Mouse (Mus musculus) hindbrain, embryonic 13.5 days (tissue): ENCODE measurements around the gene Bhlhe40. TPM values are rescaled to one million over a fixed set of nuclear protein-coding genes. Genes with fewer than 3 reads are reported as not detected.

Experiments used
- ATAC-seq: fragments of 200-750 bp; cut with Nextera tagmentation; 2 replicates; pipeline ENCODE4 v1.8.0; 2017; ENCODE audit warnings: moderate TSS enrichment; ENCODE audit not compliant: low FRiP score
- H3K27ac ChIP-seq: fragments of 300-500 bp; sonication (generic); 2 replicates; pipeline ENCODE4 v1.5.1; 2015; ENCODE audit warnings: inconsistent platforms, mild to moderate bottlenecking, moderate library complexity
- H3K27me3 ChIP-seq: fragments of 300-500 bp; sonication (generic); 2 replicates; pipeline ENCODE4 v1.6.1; 2015; ENCODE audit warnings: mild to moderate bottlenecking, inconsistent platforms
- H3K36me3 ChIP-seq: fragments of 300-500 bp; sonication (generic); 2 replicates; pipeline ENCODE4 v1.6.1; 2015; ENCODE audit warnings: mild to moderate bottlenecking, inconsistent platforms
- H3K4me1 ChIP-seq: fragments of 300-500 bp; sonication (generic); replicated peaks from 2 replicates; pipeline ENCODE4 v1.6.1; 2015; ENCODE audit warnings: inconsistent platforms
- H3K4me2 ChIP-seq: fragments of 300-500 bp; sonication (generic); 2 replicates; pipeline ENCODE4 v1.6.1; 2015; ENCODE audit warnings: inconsistent platforms, mild to moderate bottlenecking, moderate library complexity
- H3K4me3 ChIP-seq: fragments of 300-500 bp; sonication (generic); 2 replicates; pipeline ENCODE4 v1.5.1; 2015; ENCODE audit warnings: mild to moderate bottlenecking, inconsistent platforms
- H3K9ac ChIP-seq: fragments of 300-500 bp; sonication (generic); 2 replicates; pipeline ENCODE4 v1.6.1; 2015; ENCODE audit warnings: mild to moderate bottlenecking, inconsistent platforms
- H3K9me3 ChIP-seq: fragments of 300-500 bp; sonication (generic); 2 replicates; pipeline ENCODE4 v1.6.1; 2016; ENCODE audit warnings: inconsistent platforms
- WGBS: fragments of 180-500 bp; shearing (Covaris S2); methylation state at CpG from one replicate; pipeline ENCODE4 v1.1.7; 2015; 5-methylcytosine and 5-hydroxymethylcytosine counted together
- polyA plus RNA-seq: library from polyadenylated mRNA; unstranded; fragments of >200 nt; fragmentation: Nextera tagmentation; extraction: Ambion mirVana; gene quantifications from 2 replicates; pipeline ENCODE4 v1.2.1, GENCODE M21; 2015

Gene Bhlhe40
- polyA plus RNA-seq = 3.0 and 3.4 TPM in 2 replicates

GRCm38 (mm10) chr6:108660206-108660877, at the start of gene Bhlhe40:
TSS of gene Bhlhe40 (plus strand) at chr6:108660629.
- Histone ChIP-seq H3K27ac (peak within 1 kb of the TSS; percentile 89), H3K36me3 (no peaks in the 10 kb centered on the region), H3K4me3 (peak within 1 kb of the TSS; percentile 63), H3K4me1 (peaks cover 25% of the 10 kb centered on the region), H3K9me3 (no peaks in the 10 kb centered on the region), H3K27me3 (peaks cover 37% of the 10 kb centered on the region), H3K9ac (peak within 1 kb of the TSS; percentile 79), H3K4me2 (peak within 1 kb of the TSS; percentile 95)
- under 1% methylated on average over 37 of the region's 43 CpGs for WGBS
- ATAC-seq = peak; percentile 79

GRCm38 (mm10) chr6:108611663-108612062, 48.8 kb upstream of the Bhlhe40 start:
- H3K27me3 ChIP-seq = no peaks in the 10 kb centered on the region
- H3K9ac ChIP-seq = no peak overlapping the region
- H3K27ac ChIP-seq = no peak overlapping the region
- H3K4me2 ChIP-seq = no peak overlapping the region
- WGBS = 80% methylated on average over 3 of the region's 3 CpGs
- ATAC-seq = no peak
- H3K36me3 ChIP-seq = no peaks in the 10 kb centered on the region
- no peaks in the 10 kb centered on the region for H3K4me1 ChIP-seq
- H3K9me3 ChIP-seq = no peaks in the 10 kb centered on the region
- H3K4me3 ChIP-seq = no peak overlapping the region

- Histone ChIP-seq H3K27ac (no peak overlapping the region), H3K9ac (no peak overlapping the region), H3K27me3 (no peaks in the 10 kb centered on the region), H3K4me3 (no peak overlapping the region), H3K4me1 (no peaks in the 10 kb centered on the region), H3K9me3 (no peaks in the 10 kb centered on the region), H3K4me2 (no peak overlapping the region), H3K36me3 (no peaks in the 10 kb centered on the region)
- WGBS = 93% methylated on average over 10 of the region's 10 CpGs
- ATAC-seq = no peak
Measured at GRCm38 (mm10) chr6:108618025-108618424, 42.4 kb upstream of the Bhlhe40 start.

GRCm38 (mm10) chr6:108623028-108623565, 37.3 kb upstream of the Bhlhe40 start:
- Histone ChIP-seq H3K4me3 (no peak overlapping the region), H3K9ac (no peak overlapping the region), H3K27me3 (no peaks in the 10 kb centered on the region), H3K9me3 (no peaks in the 10 kb centered on the region), H3K4me1 (no peaks in the 10 kb centered on the region), H3K4me2 (no peak overlapping the region), H3K27ac (no peak overlapping the region), H3K36me3 (no peaks in the 10 kb centered on the region)
- WGBS = 93% methylated on average over 4 of the region's 4 CpGs
- no peak for ATAC-seq

- H3K27me3 ChIP-seq = no peaks in the 10 kb centered on the region
- 88% methylated on average over 4 of the region's 4 CpGs for WGBS
- no peak for ATAC-seq
- no peak overlapping the region for H3K9ac ChIP-seq
- no peaks in the 10 kb centered on the region for H3K4me1 ChIP-seq
- 0 out of 2 replicates have a peak, but pooled peaks cover 3% of the 10 kb centered on the region for H3K9me3 ChIP-seq
- H3K36me3 ChIP-seq = no peaks in the 10 kb centered on the region
- H3K4me2 ChIP-seq = no peak overlapping the region
- no peak overlapping the region for H3K4me3 ChIP-seq
- H3K27ac ChIP-seq = no peak overlapping the region
Measured at GRCm38 (mm10) chr6:108624915-108625314, 35.5 kb upstream of the Bhlhe40 start.

GRCm38 (mm10) chr6:108630701-108631100, 29.7 kb upstream of the Bhlhe40 start:
- Histone ChIP-seq H3K27me3 (no peaks in the 10 kb centered on the region), H3K9me3 (0 out of 2 replicates have a peak, but pooled peaks cover 9% of the 10 kb centered on the region), H3K36me3 (no peaks in the 10 kb centered on the region), H3K4me1 (no peaks in the 10 kb centered on the region), H3K9ac (no peak overlapping the region), H3K4me3 (no peak overlapping the region), H3K27ac (no peak overlapping the region), H3K4me2 (no peak overlapping the region)
- no peak for ATAC-seq

GRCm38 (mm10) chr6:108638157-108638833, 22.1 kb upstream of the Bhlhe40 start:
- 86% methylated on average over 6 of the region's 6 CpGs for whole genome bisulfite sequencing
- Histone ChIP-seq H3K27me3 (no peaks in the 10 kb centered on the region), H3K9ac (no peak overlapping the region), H3K4me2 (no peak overlapping the region), H3K27ac (no peak overlapping the region), H3K9me3 (0 out of 2 replicates have a peak, but pooled peaks cover 5% of the 10 kb centered on the region), H3K4me3 (no peak overlapping the region), H3K36me3 (no peaks in the 10 kb centered on the region), H3K4me1 (no peaks in the 10 kb centered on the region)
- no peak for ATAC-seq

GRCm38 (mm10) chr6:108642020-108642419, 18.4 kb upstream of the Bhlhe40 start:
- no peak for ATAC-seq

GRCm38 (mm10) chr6:108643035-108643434, 17.4 kb upstream of the Bhlhe40 start:
- 71% methylated on average over 6 of the region's 6 CpGs for WGBS
- H3K27me3 ChIP-seq = 0 out of 2 replicates have a peak, but pooled peaks cover 3% of the 10 kb centered on the region
- H3K36me3 ChIP-seq = no peaks in the 10 kb centered on the region
- no peak overlapping the region for H3K9ac ChIP-seq
- H3K4me2 ChIP-seq = no peak overlapping the region
- H3K27ac ChIP-seq = no peak overlapping the region
- ATAC-seq = no peak
- H3K9me3 ChIP-seq = no peaks in the 10 kb centered on the region
- no peaks in the 10 kb centered on the region for H3K4me1 ChIP-seq
- H3K4me3 ChIP-seq = no peak overlapping the region

More at GRCm38 (mm10) chr6:108642020-108642419, 18.4 kb upstream of the Bhlhe40 start:
- Histone ChIP-seq H3K4me1 (no peaks in the 10 kb centered on the region), H3K4me3 (no peak overlapping the region), H3K4me2 (no peak overlapping the region), H3K27ac (no peak overlapping the region), H3K27me3 (0 out of 2 replicates have a peak, but pooled peaks cover 3% of the 10 kb centered on the region), H3K9me3 (no peaks in the 10 kb centered on the region), H3K9ac (no peak overlapping the region), H3K36me3 (no peaks in the 10 kb centered on the region)
- 89% methylated on average over 7 of the region's 7 CpGs for WGBS

- 0 out of 2 replicates have a peak, but pooled peaks cover 3% of the 10 kb centered on the region for H3K27me3 ChIP-seq
- no peaks in the 10 kb centered on the region for H3K4me1 ChIP-seq
- H3K9me3 ChIP-seq = no peaks in the 10 kb centered on the region
- H3K4me2 ChIP-seq = no peak overlapping the region
- H3K4me3 ChIP-seq = no peak overlapping the region
- H3K36me3 ChIP-seq = no peaks in the 10 kb centered on the region
- no peak for ATAC-seq
- 51% methylated on average over 5 of the region's 5 CpGs for WGBS
- H3K27ac ChIP-seq = no peak overlapping the region
- H3K9ac ChIP-seq = no peak overlapping the region
Measured at GRCm38 (mm10) chr6:108644311-108644710, 16.1 kb upstream of the Bhlhe40 start.

GRCm38 (mm10) chr6:108647094-108647493, 13.3 kb upstream of the Bhlhe40 start:
- no peaks in the 10 kb centered on the region for H3K9me3 ChIP-seq
- H3K27me3 ChIP-seq = 0 out of 2 replicates have a peak, but pooled peaks cover 3% of the 10 kb centered on the region
- H3K4me1 ChIP-seq = no peaks in the 10 kb centered on the region
- H3K36me3 ChIP-seq = no peaks in the 10 kb centered on the region
- no peak for ATAC-seq
- whole genome bisulfite sequencing = 50% methylated on average over 3 of the region's 3 CpGs
- no peak overlapping the region for H3K4me2 ChIP-seq
- no peak overlapping the region for H3K4me3 ChIP-seq
- no peak overlapping the region for H3K27ac ChIP-seq
- no peak overlapping the region for H3K9ac ChIP-seq

GRCm38 (mm10) chr6:108648072-108648471, 12.4 kb upstream of the Bhlhe40 start:
- Histone ChIP-seq H3K9ac (no peak overlapping the region), H3K27ac (no peak overlapping the region), H3K9me3 (no peaks in the 10 kb centered on the region), H3K4me1 (no peaks in the 10 kb centered on the region), H3K4me3 (no peak overlapping the region), H3K36me3 (no peaks in the 10 kb centered on the region), H3K27me3 (0 out of 2 replicates have a peak, but pooled peaks cover 3% of the 10 kb centered on the region), H3K4me2 (no peak overlapping the region)
- ATAC-seq = no peak
- WGBS = 38% methylated on average over 6 of the region's 6 CpGs
